Mouse (Mus musculus) C3H10T1/2 (cell line): ENCODE results near the gene Egfl7. TPM values are rescaled to one million over a fixed set of nuclear protein-coding genes. Genes with fewer than 3 reads are reported as not detected.

Source experiments
- polyA plus RNA-seq, 2 experiments: library from polyadenylated mRNA; unstranded; fragments of >200 nt; fragmentation: generic; extraction: Trizol; gene quantifications; one replicate each; pipeline ENCODE4 v1.2.1; 2012; ENCODE audit warnings: missing spikeins in 2 of 2

Gene Egfl7
- polyA plus RNA-seq = 1 to 10 TPM; 6.8 to 8.8 TPM

DNA sequence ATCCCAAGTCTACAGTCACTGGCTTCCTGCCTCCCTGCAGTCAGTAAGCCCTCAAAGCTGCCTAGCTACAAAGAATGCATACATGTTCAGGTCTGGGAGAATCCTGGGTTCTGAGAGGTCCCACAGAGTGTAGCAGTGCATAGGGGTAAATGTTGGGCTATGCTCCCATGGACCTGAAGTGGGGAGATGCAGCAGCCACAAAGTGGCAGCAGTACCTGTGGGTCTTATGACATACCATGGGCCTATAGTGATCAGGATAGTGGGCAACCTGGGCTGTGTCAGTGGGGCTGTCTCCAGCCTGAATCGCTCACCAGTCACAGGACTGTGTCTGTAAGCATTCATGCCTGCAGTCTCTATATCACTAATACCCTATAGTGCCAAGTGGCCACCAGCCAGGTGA is at the start of gene Egfl7:
Gene Egfl7, plus strand, starts transcription at position 301 of the 400 bp plus-strand sequence.

DNA sequence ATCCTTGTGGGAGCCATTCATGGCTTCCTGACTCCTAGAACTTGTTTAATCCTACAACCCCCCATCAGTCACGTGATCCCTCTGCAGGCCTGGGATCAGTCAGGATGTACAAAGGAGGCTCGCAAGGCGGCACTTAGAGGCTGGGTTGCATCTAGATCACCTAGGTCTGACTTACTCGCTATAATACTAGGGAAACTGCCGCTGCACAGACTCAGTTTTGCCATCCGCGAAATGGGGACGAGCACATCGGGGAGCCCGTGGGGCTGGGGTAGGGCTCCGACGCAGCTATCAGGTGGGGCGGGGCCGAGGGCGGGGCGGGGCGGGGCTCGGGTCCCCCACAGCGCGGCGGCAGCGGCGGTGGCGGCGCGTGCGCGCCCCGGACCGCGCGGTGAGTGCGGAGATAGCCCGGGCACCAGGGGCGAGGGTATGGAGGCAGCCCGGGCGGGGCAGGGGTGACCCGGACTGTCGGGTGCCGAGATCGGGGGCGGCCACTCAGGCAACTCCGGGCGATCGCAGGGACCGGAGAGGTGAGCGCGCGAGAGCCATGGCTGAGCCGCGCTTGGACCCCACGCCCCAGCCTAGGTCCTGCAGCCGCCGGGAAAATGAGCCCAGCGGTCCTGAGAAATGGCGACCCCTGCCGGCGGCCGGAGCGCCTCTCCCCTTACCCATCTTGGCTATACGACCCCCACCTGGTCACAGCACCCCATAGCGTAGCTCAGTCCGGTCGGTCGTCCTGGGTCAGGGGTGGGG is 6.7 kb downstream of the Egfl7 start, which contains the start of gene Gm20532:
Gene Gm20532, plus strand, starts transcription at position 346 of the 750 bp plus-strand sequence.

DNA sequence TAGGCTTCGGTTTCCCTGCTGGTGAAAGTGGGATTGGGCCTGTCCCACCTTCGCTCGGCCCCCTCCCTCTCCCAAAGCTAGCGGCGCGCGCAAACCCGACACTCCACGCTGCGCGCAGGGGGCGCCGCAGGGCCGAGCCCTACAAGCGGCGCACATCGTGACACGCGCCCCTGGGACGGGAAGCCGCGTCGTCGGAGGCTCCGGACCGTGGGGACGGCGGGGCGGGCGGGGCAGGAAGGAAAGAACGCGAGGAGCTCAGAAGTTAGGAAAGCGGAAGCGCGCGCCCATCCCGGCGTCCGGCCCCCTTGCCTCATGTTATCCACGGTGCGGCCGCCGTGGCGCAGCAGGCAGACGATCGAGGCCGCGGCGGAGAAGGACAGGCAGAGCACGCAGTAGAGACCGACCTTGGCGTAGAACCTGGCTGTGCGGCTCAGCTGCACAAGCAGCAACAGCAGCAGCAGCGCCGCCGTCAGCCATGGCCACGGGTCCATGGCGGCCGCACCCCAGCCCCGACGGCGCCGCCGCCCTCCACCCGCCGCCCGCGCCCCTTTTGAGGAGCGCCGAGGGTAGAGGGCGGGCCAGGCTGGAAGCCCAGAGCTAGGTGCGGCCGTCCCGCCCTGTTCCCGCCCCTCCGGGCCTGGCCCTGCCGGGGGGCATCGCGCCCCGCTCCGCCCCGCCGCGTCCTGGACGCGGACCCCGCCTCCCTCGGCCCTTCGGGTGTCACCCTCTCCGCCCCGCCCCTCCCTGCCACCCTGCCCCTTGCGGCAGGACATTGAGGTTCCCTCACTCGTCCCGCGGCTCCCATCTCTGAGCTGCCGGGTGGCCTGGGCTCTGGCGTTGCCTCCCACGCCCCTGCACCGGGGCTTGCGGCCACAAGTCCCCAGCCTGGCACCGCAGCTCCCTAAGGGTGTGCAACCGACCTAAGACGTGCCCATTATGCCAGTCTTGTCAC is 24.2 kb downstream of the Egfl7 start, which contains the start of gene Agpat2:
Gene Agpat2, minus strand, starts transcription at position 698 of the 952 bp plus-strand sequence.

DNA sequence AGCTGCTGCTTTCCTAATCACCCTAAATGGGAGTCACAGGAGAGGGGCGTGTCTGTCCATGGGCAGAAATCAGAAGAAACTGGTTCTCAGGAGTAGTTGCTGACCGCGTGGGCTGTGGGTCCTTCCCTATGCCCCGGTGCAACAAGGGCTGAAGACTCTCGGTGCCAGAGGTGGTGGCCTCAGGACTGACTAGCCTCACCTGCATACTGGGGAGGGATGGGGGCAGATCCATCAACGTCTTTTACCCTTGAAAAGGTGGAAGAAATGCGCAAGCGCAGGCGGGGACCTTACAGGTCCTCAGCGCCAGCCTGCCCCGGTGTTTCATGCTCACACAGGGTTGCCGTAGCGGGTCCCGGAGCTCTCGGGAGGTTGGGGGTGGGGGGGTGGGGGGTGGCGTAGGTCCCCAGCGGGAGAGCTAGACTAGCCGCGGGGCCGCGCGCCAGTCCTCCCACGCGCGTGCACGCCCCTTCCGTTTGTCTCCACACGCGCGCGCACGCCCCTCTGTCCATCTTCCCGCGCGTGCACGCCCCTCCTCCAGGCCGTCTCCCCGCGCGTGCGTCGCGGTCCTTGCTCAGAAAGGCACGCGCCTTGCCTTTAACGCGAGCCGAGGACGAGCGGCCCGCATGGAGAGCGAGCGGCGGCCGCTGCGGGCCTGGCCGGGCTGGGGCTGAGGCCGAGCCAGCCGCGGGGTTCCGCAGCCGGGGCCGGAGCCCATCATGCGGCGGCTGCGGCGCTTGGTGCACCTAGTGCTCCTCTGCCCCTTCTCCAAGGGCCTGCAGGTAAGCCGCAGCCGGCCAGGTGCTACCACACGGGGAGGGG is 48.3 kb downstream of the Egfl7 start, which contains the start of gene Fam69b:
Gene Fam69b, plus strand, starts transcription at position 537 of the 819 bp plus-strand sequence.

Other genes with a start within 250 kb of the Egfl7 start
- 10 to 100 TPM; 25.1 to 33.2 TPM for gene Dnlz, start 227.9 kb upstream of the Egfl7 start, polyA plus RNA-seq
- under 1 TPM in 1 of 2 experiments, not detected in 1; 0.06 TPM for gene Card9, start 219.1 kb upstream of the Egfl7 start, polyA plus RNA-seq
- gene Snapc4, start 199.4 kb upstream of the Egfl7 start, polyA plus RNA-seq = 10 to 100 TPM in 1 of 2 experiments, 1 to 10 TPM in 1; 7.2 to 16.2 TPM
- gene Entr1, start 190.7 kb upstream of the Egfl7 start, polyA plus RNA-seq = 10 to 100 TPM in 1 of 2 experiments, 1 to 10 TPM in 1; 8.2 to 41.5 TPM
- gene Pmpca, start 190.7 kb upstream of the Egfl7 start, polyA plus RNA-seq = 10 to 100 TPM; 30.0 to 43.4 TPM
- 10 to 100 TPM in 1 of 2 experiments, 1 to 10 TPM in 1; 2.1 to 15.1 TPM for gene Inpp5e, start 170.8 kb upstream of the Egfl7 start, polyA plus RNA-seq
- 10 to 100 TPM in 1 of 2 experiments, 1 to 10 TPM in 1; 4.5 to 25.2 TPM for gene Sec16a, start 134.8 kb upstream of the Egfl7 start, polyA plus RNA-seq
- 10 to 100 TPM in 1 of 2 experiments, under 1 TPM in 1; 0.28 to 11.8 TPM for gene Notch1, start 63.4 kb upstream of the Egfl7 start, polyA plus RNA-seq
- gene Gm20532, start 6.6 kb downstream of the Egfl7 start, polyA plus RNA-seq = not detected
- 10 to 100 TPM; 55.1 to 65.9 TPM for gene Agpat2, start 24.4 kb downstream of the Egfl7 start, polyA plus RNA-seq
- 10 to 100 TPM; 15.9 to 42.0 TPM for gene Fam69b, start 48.4 kb downstream of the Egfl7 start, polyA plus RNA-seq
- not detected for gene Lcn4, start 91.3 kb downstream of the Egfl7 start, polyA plus RNA-seq